In the genomic region with DNA sequence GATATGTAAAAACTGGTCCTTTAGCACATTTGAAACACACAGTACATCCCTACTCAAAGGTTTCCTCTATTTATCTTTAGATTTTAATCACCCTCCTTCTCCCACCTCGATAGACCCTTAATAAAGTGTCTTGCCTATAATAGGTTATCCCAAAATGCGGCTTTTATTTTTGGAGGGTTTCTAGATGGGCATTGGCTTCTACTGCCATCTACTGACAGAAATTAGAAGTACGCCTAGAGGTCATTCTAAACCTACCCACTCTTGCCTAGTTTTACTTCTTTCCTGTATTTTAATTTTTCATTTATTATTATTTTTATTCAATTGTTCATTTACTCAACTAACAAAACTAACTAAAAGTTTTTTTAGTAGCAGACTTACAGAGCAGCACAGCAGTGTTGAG, we compare ENCODE assay signal across 8 mouse cellular contexts. TPM values are rescaled to one million over a fixed set of nuclear protein-coding genes. Genes with fewer than 3 reads are reported as not detected.
DNase-seq lines count a peak whose midpoint lies in the region; ATAC-seq and TF ChIP-seq lines count a peak whose summit lies in the region.

No protein-coding gene starts in this region.

- H3K9me3 ChIP-seq in liver, embryonic 12.5 days (replicated peaks): no peaks in the 10 kb centered on the region
- H3K9me3 ChIP-seq in forebrain, embryonic 14.5 days (replicated peaks; ENCODE audit: control insufficient read depth, low read length): no peaks in the 10 kb centered on the region
- H3K9me3 ChIP-seq in neural tube, embryonic 12.5 days: no peaks in the 10 kb centered on the region

- DNase-seq in cerebellum, postnatal 10 days: peak; percentile 31 to 70
- no peak for DNase-seq in cerebellum, adult 18-20 months
- DNase-seq in liver, adult 2 months (ENCODE audit: extremely low read depth, low read depth, low spot score): no peak
- peak; percentile 65 for DNase-seq in forebrain, embryonic 14.5 days (ENCODE audit: low spot score)
- DNase-seq in ovary, adult 18-20 months (ENCODE audit: low spot score): no peak
- no peak for DNase-seq in adrenal gland, postnatal 4 days (ENCODE audit: low spot score in 2 of 2)

- no peak overlapping the region for H3K9ac ChIP-seq in liver, adult 2 months (ENCODE audit: low read depth, low read length)
- H3K9ac ChIP-seq in liver, embryonic 12.5 days: no peak overlapping the region
- no peak overlapping the region for H3K9ac ChIP-seq in forebrain, embryonic 14.5 days (ENCODE audit: low read length)
- H3K9ac ChIP-seq in neural tube, embryonic 12.5 days: no peak overlapping the region

- no peak for ATAC-seq in liver, embryonic 12.5 days
- peak; percentile 66; the same call in 1 of the 2 replicates for ATAC-seq in forebrain, embryonic 14.5 days
- peak; percentile 41; the same call in 1 of the 2 replicates for ATAC-seq in neural tube, embryonic 12.5 days (ENCODE audit: low FRiP score, low read depth)

- H3K79me2 ChIP-seq in liver, adult 2 months (ENCODE audit: control insufficient read depth, insufficient read depth, low read length): no peaks in the 10 kb centered on the region

- no peak overlapping the region for H3K4me2 ChIP-seq in liver, embryonic 12.5 days
- H3K4me2 ChIP-seq in forebrain, embryonic 14.5 days (ENCODE audit: low read length): no peak overlapping the region
- H3K4me2 ChIP-seq in neural tube, embryonic 12.5 days (replicated peaks): no peak overlapping the region

- H3K27ac ChIP-seq in liver, adult 2 months (replicated peaks; ENCODE audit: insufficient read depth, low read depth, low read length): no peak overlapping the region
- no peak overlapping the region for H3K27ac ChIP-seq in liver, embryonic 12.5 days
- H3K27ac ChIP-seq in forebrain, embryonic 14.5 days (ENCODE audit: low read depth, low read length): no peak overlapping the region
- no peak overlapping the region for H3K27ac ChIP-seq in neural tube, embryonic 12.5 days

- H3K36me3 ChIP-seq in liver, adult 2 months (ENCODE audit: control insufficient read depth, insufficient read depth, low read length): no peaks in the 10 kb centered on the region
- no peaks in the 10 kb centered on the region for H3K36me3 ChIP-seq in liver, embryonic 12.5 days
- H3K36me3 ChIP-seq in forebrain, embryonic 14.5 days (ENCODE audit: control insufficient read depth, insufficient read depth, low read length): no peaks in the 10 kb centered on the region
- H3K36me3 ChIP-seq in neural tube, embryonic 12.5 days: no peaks in the 10 kb centered on the region

- no peaks in the 10 kb centered on the region for H3K27me3 ChIP-seq in liver, adult 2 months (ENCODE audit: control insufficient read depth, insufficient read depth, low read length)
- H3K27me3 ChIP-seq in liver, embryonic 12.5 days (replicated peaks): peaks cover 26% of the 10 kb centered on the region; the same call in 1 of the 2 replicates
- H3K27me3 ChIP-seq in forebrain, embryonic 14.5 days (replicated peaks; ENCODE audit: control insufficient read depth, insufficient read depth, low read length): no peaks in the 10 kb centered on the region
- H3K27me3 ChIP-seq in neural tube, embryonic 12.5 days (replicated peaks): no peaks in the 10 kb centered on the region

- WGBS in liver, adult 2 months: 4% methylated on average over 3 of the region's 3 CpGs
- 2% methylated on average over 3 of the region's 3 CpGs for WGBS in liver, embryonic 12.5 days (ENCODE audit: insufficient replicate concordance)
- 6% methylated on average over 3 of the region's 3 CpGs for WGBS in forebrain, embryonic 14.5 days
- WGBS in neural tube, embryonic 12.5 days: 15% methylated on average over 3 of the region's 3 CpGs

- H3K4me3 ChIP-seq in liver, adult 2 months (ENCODE audit: insufficient read depth, low read depth, low read length): no peak overlapping the region
- no peak overlapping the region for H3K4me3 ChIP-seq in liver, embryonic 12.5 days
- H3K4me3 ChIP-seq in forebrain, embryonic 14.5 days (ENCODE audit: low read depth, low read length): no peak overlapping the region
- no peak overlapping the region for H3K4me3 ChIP-seq in neural tube, embryonic 12.5 days

- TF ChIP-seq CTCF in liver, adult 2 months (IDR thresholded peaks at IDR 0.05; ENCODE audit: low read depth, low read length): peak; percentile 22; the same call in 1 of the 2 replicates

- H3K4me1 ChIP-seq in liver, adult 2 months (ENCODE audit: control insufficient read depth, insufficient read depth, low read length): no peaks in the 10 kb centered on the region
- H3K4me1 ChIP-seq in liver, embryonic 12.5 days: peaks cover 4% of the 10 kb centered on the region
- H3K4me1 ChIP-seq in forebrain, embryonic 14.5 days (ENCODE audit: control insufficient read depth, insufficient read depth, low read length): no peaks in the 10 kb centered on the region
- no peaks in the 10 kb centered on the region for H3K4me1 ChIP-seq in neural tube, embryonic 12.5 days

- TF ChIP-seq POLR2A in liver, adult 2 months (IDR thresholded peaks at IDR 0.05; ENCODE audit: extremely low read depth, insufficient read depth, low read length): no peak

RNA-seq across cellular contexts. Expression of a gene that starts 51.4 kb away (rescaled TPM):
- 0.20 and 0.28 TPM in 2 replicates for total RNA-seq in liver, adult 2 months (2014; rRNA removed)
- polyA plus RNA-seq in liver, adult 2 months (2012; rRNA removed): 0.12 TPM in 2 replicates
- polyA plus RNA-seq in liver, embryonic 12.5 days (2016; fragmentation: Nextera tagmentation; extraction: Ambion mirVana): not detected in 2 replicates
- polyA plus RNA-seq in forebrain, embryonic 14.5 days (2014; fragmentation: Nextera tagmentation; extraction: Ambion mirVana): 0.17 TPM in 1 of 2 replicates, not detected in the other
- polyA plus RNA-seq in neural tube, embryonic 12.5 days (2016; fragmentation: Nextera tagmentation; extraction: Ambion mirVana): 0.23 TPM in 1 of 2 replicates, not detected in the other
- total RNA-seq in adrenal gland, postnatal 4 days (2021): not detected

Comparison
In these comparisons a context has a peak if more than half of its experiments do, and no peak if none do; other contexts are left out.
1. DNase-seq: peak in cerebellum, postnatal 10 days (2 of 2) and forebrain, embryonic 14.5 days (single experiment); none in cerebellum, adult 18-20 months (0 of 2), liver, adult 2 months (single experiment), ovary, adult 18-20 months (single experiment) and adrenal gland, postnatal 4 days (0 of 2).